ENCODE assay signal across 10 mouse cellular contexts in genomic region chr19:45116798-45117197, GRCm38 (mm10). TPM values are rescaled to one million over a fixed set of nuclear protein-coding genes. Genes with fewer than 3 reads are reported as not detected.
DNase-seq lines count a peak whose midpoint lies in the region; ATAC-seq lines count a peak whose summit lies in the region.
"Had no signal": no experiment of that assay in that cellular context is flagged by ENCODE, and none has a peak within 500 bp of the region (broad histone marks: within the 10 kb centered on the region; RNA-seq: fewer than 3 reads in every experiment).

No protein-coding gene starts in this region.

- ATAC-seq in hindbrain, embryonic 14.5 days (ENCODE audit: low FRiP score): no peak
- no peak for ATAC-seq in hindbrain, embryonic 16.5 days
- ATAC-seq in megakaryocyte-erythroid progenitor cell, adult 5-6 weeks (replicated peaks; ENCODE audit: low FRiP score, low TSS enrichment, poor library complexity, severe bottlenecking): no peak; the same call in 1 of the 2 replicates

- 56% methylated on average over 1 of the region's 1 CpGs for WGBS in hindbrain, embryonic 14.5 days
- WGBS in hindbrain, embryonic 16.5 days: 64% methylated on average over 1 of the region's 1 CpGs

- H3K9me3 ChIP-seq in hindbrain, embryonic 14.5 days (ENCODE audit: control insufficient read depth, low read length): no peaks in the 10 kb centered on the region
- no peaks in the 10 kb centered on the region for H3K9me3 ChIP-seq in hindbrain, embryonic 16.5 days (ENCODE audit: control insufficient read depth, low read length)
- H3K9me3 ChIP-seq: embryonic facial prominence, embryonic 13.5 days; limb, embryonic 12.5 days had no signal

- no peaks in the 10 kb centered on the region; the same call in 1 of the 2 replicates for H3K4me1 ChIP-seq in hindbrain, embryonic 14.5 days (replicated peaks; ENCODE audit: control insufficient read depth, insufficient read depth, low read length)
- H3K4me1 ChIP-seq in hindbrain, embryonic 16.5 days (ENCODE audit: control insufficient read depth, insufficient read depth, low read depth, low read length): no peaks in the 10 kb centered on the region

- no peak overlapping the region for H3K4me2 ChIP-seq in hindbrain, embryonic 14.5 days (replicated peaks)
- H3K4me2 ChIP-seq in hindbrain, embryonic 16.5 days (ENCODE audit: low read length): no peak overlapping the region
- H3K4me2 ChIP-seq: embryonic facial prominence, embryonic 13.5 days; limb, embryonic 12.5 days had no signal

- peaks cover 26% of the 10 kb centered on the region for H3K27me3 ChIP-seq in hindbrain, embryonic 14.5 days (ENCODE audit: control insufficient read depth, insufficient read depth, low read length)
- no peaks in the 10 kb centered on the region for H3K27me3 ChIP-seq in hindbrain, embryonic 16.5 days (replicated peaks; ENCODE audit: control insufficient read depth, insufficient read depth, low read length)

- H3K27ac ChIP-seq in hindbrain, embryonic 14.5 days: no peak overlapping the region
- no peak overlapping the region for H3K27ac ChIP-seq in hindbrain, embryonic 16.5 days (ENCODE audit: low read depth, low read length)
- H3K27ac ChIP-seq: embryonic facial prominence, embryonic 13.5 days; limb, embryonic 12.5 days had no signal

- no peak overlapping the region for H3K9ac ChIP-seq in hindbrain, embryonic 14.5 days
- H3K9ac ChIP-seq in hindbrain, embryonic 16.5 days (ENCODE audit: low read depth, low read length): no peak overlapping the region
- H3K9ac ChIP-seq: embryonic facial prominence, embryonic 13.5 days; limb, embryonic 12.5 days had no signal

- no peak overlapping the region for H3K4me3 ChIP-seq in hindbrain, embryonic 14.5 days (replicated peaks; ENCODE audit: low read length)
- no peak overlapping the region for H3K4me3 ChIP-seq in hindbrain, embryonic 16.5 days (ENCODE audit: low read length)
- H3K4me3 ChIP-seq: embryonic facial prominence, embryonic 13.5 days; limb, embryonic 12.5 days had no signal

- peak; percentile 40 for DNase-seq in hindbrain, embryonic 14.5 days (ENCODE audit: low spot score)
- DNase-seq in urinary bladder, postnatal 14 days (ENCODE audit: low spot score): peak; percentile 50
- no peak for DNase-seq in urinary bladder, postnatal 10 days (ENCODE audit: low spot score)
- peak; percentile 40 for DNase-seq in c-Kit-positive CD71-negative TER-119-negative erythroid progenitor cells, embryonic 14.5 days (ENCODE audit: low read depth)
- peak; percentile 66 for DNase-seq in heart, postnatal 4 days
- peak; percentile 57 for DNase-seq in lung, postnatal 14 days

- no peaks in the 10 kb centered on the region for H3K36me3 ChIP-seq in hindbrain, embryonic 14.5 days (replicated peaks; ENCODE audit: control insufficient read depth, insufficient read depth)
- H3K36me3 ChIP-seq in hindbrain, embryonic 16.5 days (ENCODE audit: control insufficient read depth, insufficient read depth, low read length): no peaks in the 10 kb centered on the region
- H3K36me3 ChIP-seq: embryonic facial prominence, embryonic 13.5 days; limb, embryonic 12.5 days had no signal

RNA-seq across cellular contexts. Expression of gene Tlx1, which starts 33.7 kb away (rescaled TPM):
- polyA plus RNA-seq in hindbrain, embryonic 14.5 days (2014; fragmentation: Nextera tagmentation; extraction: Ambion mirVana): 1.7 and 3.4 TPM in 2 replicates
- 1.2 and 1.3 TPM in 2 replicates for polyA plus RNA-seq in hindbrain, embryonic 16.5 days (2015; fragmentation: Nextera tagmentation; extraction: Ambion mirVana)
- 1 to 10 TPM in 1 of 2 experiments, under 1 TPM in 1; 0.88 to 1.4 TPM for total RNA-seq in heart, postnatal 4 days (2021)
- total RNA-seq in megakaryocyte-erythroid progenitor cell, adult 5-6 weeks (2014; fragmentation: Nextera tagmentation): not detected in 2 replicates
- total RNA-seq in megakaryocyte-erythroid progenitor cell, adult 5-6 weeks (2017): not detected in 2 replicates

RNA-seq across cellular contexts. Expression of gene Kazald1, which starts 41.8 kb away (rescaled TPM):
- 2.5 and 4.9 TPM in 2 replicates for polyA plus RNA-seq in hindbrain, embryonic 14.5 days (2014; fragmentation: Nextera tagmentation; extraction: Ambion mirVana)
- polyA plus RNA-seq in hindbrain, embryonic 16.5 days (2015; fragmentation: Nextera tagmentation; extraction: Ambion mirVana): 4.0 and 5.5 TPM in 2 replicates
- total RNA-seq in heart, postnatal 4 days (2021): 1 to 10 TPM; 5.1 to 6.2 TPM
- 1.2 TPM in 1 of 2 replicates, not detected in the other for total RNA-seq in megakaryocyte-erythroid progenitor cell, adult 5-6 weeks (2014; fragmentation: Nextera tagmentation)
- 0.80 and 1.7 TPM in 2 replicates for total RNA-seq in megakaryocyte-erythroid progenitor cell, adult 5-6 weeks (2017)
